Mouse (Mus musculus) midbrain, embryonic 11.5 days (tissue): ENCODE results near the gene Tmem223. TPM values are rescaled to one million over a fixed set of nuclear protein-coding genes. Genes with fewer than 3 reads are reported as not detected.

Experiments used
- ATAC-seq: fragments of 200-750 bp; cut with Nextera tagmentation; 2 replicates; pipeline ENCODE4 v1.8.0; 2017; ENCODE audit warnings: moderate TSS enrichment, moderate library complexity; ENCODE audit not compliant: low FRiP score
- DNase-seq: peaks from one replicate; pipeline ENCODE4 v3.0.0; 2015; ENCODE audit warnings: low spot score; ENCODE audit errors: missing footprints
- H3K27ac ChIP-seq: fragments of 300-500 bp; sonication (generic); 2 replicates; pipeline ENCODE4 v1.5.1; 2014; ENCODE audit warnings: low read depth, low read length
- H3K27me3 ChIP-seq: fragments of 300-500 bp; sonication (generic); 2 replicates; pipeline ENCODE4 v1.6.1; 2014; ENCODE audit warnings: mild to moderate bottlenecking, low read length, moderate library complexity, mixed read lengths; ENCODE audit not compliant: control insufficient read depth, insufficient read depth
- H3K36me3 ChIP-seq: fragments of 300-500 bp; sonication (generic); 2 replicates; pipeline ENCODE4 v1.6.1; 2014; ENCODE audit warnings: mild to moderate bottlenecking, low read length, moderate library complexity, mixed read lengths; ENCODE audit not compliant: control insufficient read depth, insufficient read depth
- H3K4me1 ChIP-seq: fragments of 300-500 bp; sonication (generic); 2 replicates; pipeline ENCODE4 v1.6.1; 2014; ENCODE audit warnings: low read length; ENCODE audit not compliant: control insufficient read depth, insufficient read depth
- H3K4me2 ChIP-seq: fragments of 300-500 bp; sonication (generic); 2 replicates; pipeline ENCODE4 v1.6.1; 2014; ENCODE audit warnings: mild to moderate bottlenecking, moderate library complexity
- H3K4me3 ChIP-seq: fragments of 300-500 bp; sonication (generic); 2 replicates; pipeline ENCODE4 v1.5.1; 2014; ENCODE audit warnings: low read depth, low read length
- H3K9ac ChIP-seq: fragments of 300-500 bp; sonication (generic); 2 replicates; pipeline ENCODE4 v1.6.1; 2014; ENCODE audit warnings: low read length
- H3K9me3 ChIP-seq: fragments of 300-500 bp; sonication (generic); 2 replicates; pipeline ENCODE4 v1.6.1; 2016; ENCODE audit warnings: low read length; ENCODE audit not compliant: control insufficient read depth
- WGBS: fragments of 180-500 bp; shearing (Covaris S2); extraction: QIAGEN DNeasy Blood & Tissue Kit; methylation state at CpG from one replicate; pipeline ENCODE4 v1.1.7; 2014; 5-methylcytosine and 5-hydroxymethylcytosine counted together
- polyA plus RNA-seq: library from polyadenylated mRNA; unstranded; fragments of >200 nt; fragmentation: Nextera tagmentation; extraction: Ambion mirVana; gene quantifications from 2 replicates; pipeline ENCODE4 v1.2.1, GENCODE M21; 2014

The Tmem223 gene
- polyA plus RNA-seq, 1 experiment from 2014 or later, result 197 TPM

GRCm38 (mm10) chr19:8758899-8759298, 11.9 kb upstream of the Tmem223 start:
- peaks cover 10% of the 10 kb centered on the region for H3K4me1 ChIP-seq
- H3K9me3 ChIP-seq, result no peaks in the 10 kb centered on the region
- no peak overlapping the region for H3K4me3 ChIP-seq
- WGBS, result 89% methylated on average over 2 of the region's 2 CpGs
- no peak for ATAC-seq
- no peaks in the 10 kb centered on the region for H3K27me3 ChIP-seq
- H3K27ac ChIP-seq, result no peak overlapping the region
- no peak overlapping the region for H3K4me2 ChIP-seq
- no peak overlapping the region for H3K9ac ChIP-seq
- H3K36me3 ChIP-seq, result peaks cover 19% of the 10 kb centered on the region
- no peak for DNase-seq

- ATAC-seq (no peak), DNase-seq (no peak)
- Histone ChIP-seq H3K9ac (no peak overlapping the region), H3K4me2 (no peak overlapping the region), H3K4me1 (peaks cover 10% of the 10 kb centered on the region), H3K27ac (no peak overlapping the region), H3K36me3 (peaks cover 30% of the 10 kb centered on the region), H3K9me3 (no peaks in the 10 kb centered on the region), H3K4me3 (no peak overlapping the region), H3K27me3 (no peaks in the 10 kb centered on the region)
- WGBS, result 92% methylated on average over 2 of the region's 2 CpGs
These were observed 10.0 kb upstream of the Tmem223 start for GRCm38 (mm10) chr19:8760757-8761156.

- 96% methylated on average over 4 of the region's 4 CpGs for WGBS
- no peaks in the 10 kb centered on the region for H3K9me3 ChIP-seq
- no peak overlapping the region for H3K9ac ChIP-seq
- no peak overlapping the region for H3K27ac ChIP-seq
- H3K4me2 ChIP-seq, result no peak overlapping the region
- H3K4me1 ChIP-seq, result peaks cover 2% of the 10 kb centered on the region
- no peak overlapping the region for H3K4me3 ChIP-seq
- no peak for ATAC-seq
- DNase-seq, result no peak
- peaks cover 54% of the 10 kb centered on the region for H3K36me3 ChIP-seq
- H3K27me3 ChIP-seq, result no peaks in the 10 kb centered on the region
These were observed 7.5 kb upstream of the Tmem223 start for GRCm38 (mm10) chr19:8763276-8763675.

GRCm38 (mm10) chr19:8765562-8765961, 5.2 kb upstream of the Tmem223 start:
- H3K4me2 ChIP-seq, result no peak overlapping the region
- H3K4me1 ChIP-seq, result peaks cover 4% of the 10 kb centered on the region
- H3K27ac ChIP-seq, result no peak overlapping the region
- no peaks in the 10 kb centered on the region for H3K27me3 ChIP-seq
- no peak for ATAC-seq
- peaks cover 66% of the 10 kb centered on the region for H3K36me3 ChIP-seq
- no peaks in the 10 kb centered on the region for H3K9me3 ChIP-seq
- no peak for DNase-seq
- WGBS, result 96% methylated on average over 9 of the region's 9 CpGs
- H3K4me3 ChIP-seq, result no peak overlapping the region
- no peak overlapping the region for H3K9ac ChIP-seq

GRCm38 (mm10) chr19:8772996-8773395, 2.2 kb downstream of the Tmem223 start:
- H3K27ac ChIP-seq, result no peak overlapping the region
- 88% methylated on average over 5 of the region's 5 CpGs for WGBS
- no peaks in the 10 kb centered on the region for H3K9me3 ChIP-seq
- ATAC-seq (no peak), DNase-seq (no peak)
- H3K4me3 ChIP-seq, result peak overlapping the region; percentile 74; the same call in 1 of the 2 replicates
- H3K9ac ChIP-seq, result peak overlapping the region; percentile 92; the same call in 1 of the 2 replicates
- H3K36me3 ChIP-seq, result peaks cover 18% of the 10 kb centered on the region
- H3K4me2 ChIP-seq, result peak overlapping the region; percentile 98; the same call in 1 of the 2 replicates
- H3K4me1 ChIP-seq, result peaks cover 29% of the 10 kb centered on the region
- no peaks in the 10 kb centered on the region for H3K27me3 ChIP-seq

GRCm38 (mm10) chr19:8773409-8773808, 2.6 kb downstream of the Tmem223 start:
- Histone ChIP-seq H3K36me3 (peaks cover 15% of the 10 kb centered on the region), H3K4me2 (peak overlapping the region; percentile 98), H3K9ac (peak overlapping the region; percentile 92; the same call in 1 of the 2 replicates), H3K4me1 (peaks cover 29% of the 10 kb centered on the region), H3K9me3 (no peaks in the 10 kb centered on the region), H3K27me3 (no peaks in the 10 kb centered on the region), H3K4me3 (peak overlapping the region; percentile 74), H3K27ac (0 out of 2 replicates have a peak overlapping the region, but pooled peaks have one; percentile 2)
- ATAC-seq (no peak), DNase-seq (no peak)
- WGBS, result 62% methylated on average over 6 of the region's 6 CpGs

- Histone ChIP-seq H3K4me2 (peak within 1 kb of the TSS; percentile 98), H3K9me3 (no peaks in the 10 kb centered on the region), H3K9ac (peak within 1 kb of the TSS; percentile 92), H3K27me3 (no peaks in the 10 kb centered on the region), H3K27ac (peak within 1 kb of the TSS; percentile 96), H3K36me3 (peaks cover 13% of the 10 kb centered on the region), H3K4me3 (peak within 1 kb of the TSS; percentile 74), H3K4me1 (peaks cover 29% of the 10 kb centered on the region)
- ATAC-seq (peak; percentile 95), DNase-seq (peak; percentile 99)
- WGBS, result under 1% methylated on average over 68 of the region's 68 CpGs
These were observed 3.5 kb downstream of the Tmem223 start, which contains the start of gene Tmem179b for GRCm38 (mm10) chr19:8774086-8774835. Gene Tmem179b, minus strand, starts transcription at chr19:8774467.

GRCm38 (mm10) chr19:8774951-8775421, 4.2 kb downstream of the Tmem223 start:
- H3K4me1 ChIP-seq, result peaks cover 29% of the 10 kb centered on the region
- peak overlapping the region; percentile 98 for H3K4me2 ChIP-seq
- H3K27me3 ChIP-seq, result no peaks in the 10 kb centered on the region
- ATAC-seq, result peak; percentile 41; the same call in 1 of the 2 replicates
- peak; percentile 91 for DNase-seq
- H3K9me3 ChIP-seq, result no peaks in the 10 kb centered on the region
- peak overlapping the region; percentile 74 for H3K4me3 ChIP-seq
- H3K36me3 ChIP-seq, result peaks cover 10% of the 10 kb centered on the region
- peak overlapping the region; percentile 96 for H3K27ac ChIP-seq
- WGBS, result 6% methylated on average over 20 of the region's 20 CpGs
- peak overlapping the region; percentile 92 for H3K9ac ChIP-seq
